ENCODE assay signal across 8 mouse cellular contexts in genomic region chr7:4723508-4723907, GRCm38 (mm10). TPM values are rescaled to one million over a fixed set of nuclear protein-coding genes. Genes with fewer than 3 reads are reported as not detected.
A peak's percentile ranks its signal among the peaks of the same experiment; 100 is the strongest.
DNase-seq lines count a peak whose midpoint lies in the region; ATAC-seq lines count a peak whose summit lies in the region.

No protein-coding gene starts in this region.

- no peaks in the 10 kb centered on the region for H3K36me3 ChIP-seq in embryonic facial prominence, embryonic 14.5 days (ENCODE audit: control insufficient read depth, insufficient read depth, low read length)
- H3K36me3 ChIP-seq in intestine, embryonic 14.5 days (ENCODE audit: control insufficient read depth, insufficient read depth, low read length), result no peaks in the 10 kb centered on the region
- H3K36me3 ChIP-seq in liver, embryonic 16.5 days (ENCODE audit: control insufficient read depth, insufficient read depth), result no peaks in the 10 kb centered on the region
- H3K36me3 ChIP-seq in neural tube, embryonic 13.5 days, result no peaks in the 10 kb centered on the region

- peak; percentile 72; the same call in 1 of the 2 replicates for ATAC-seq in cerebellum, adult (ENCODE audit: insufficient number of reproducible peaks, low FRiP score, low TSS enrichment)
- peak; percentile 41 for ATAC-seq in embryonic facial prominence, embryonic 14.5 days (ENCODE audit: low read depth)
- ATAC-seq in intestine, embryonic 14.5 days (replicated peaks; ENCODE audit: low FRiP score, low TSS enrichment, low read depth), result no peak
- no peak for ATAC-seq in liver, embryonic 16.5 days (ENCODE audit: low read depth)
- peak; percentile 74; the same call in 1 of the 2 replicates for ATAC-seq in neural tube, embryonic 13.5 days (ENCODE audit: low read depth)

- H3K9me3 ChIP-seq in embryonic facial prominence, embryonic 14.5 days (ENCODE audit: control insufficient read depth, low read length), result no peaks in the 10 kb centered on the region
- H3K9me3 ChIP-seq in intestine, embryonic 14.5 days (ENCODE audit: control insufficient read depth, low read length), result no peaks in the 10 kb centered on the region
- no peaks in the 10 kb centered on the region for H3K9me3 ChIP-seq in liver, embryonic 16.5 days (replicated peaks; ENCODE audit: control insufficient read depth, low read length)
- H3K9me3 ChIP-seq in neural tube, embryonic 13.5 days, result no peaks in the 10 kb centered on the region

- DNase-seq in cerebellum, adult 11-12 months, result no peak
- peak; percentile 48 to 55 for DNase-seq in B cell, adult 2 months
- peak; percentile 12 for DNase-seq in embryonic facial prominence, embryonic 14.5 days (ENCODE audit: low spot score)
- DNase-seq in intestine, embryonic 14.5 days (ENCODE audit: low spot score), result no peak
- DNase-seq in urinary bladder, adult 2 months (ENCODE audit: low spot score), result no peak

- H3K4me3 ChIP-seq in embryonic facial prominence, embryonic 14.5 days (ENCODE audit: low read depth, low read length), result peak overlapping the region; percentile 29
- peak overlapping the region; percentile 30 for H3K4me3 ChIP-seq in intestine, embryonic 14.5 days (ENCODE audit: low read depth, low read length)
- H3K4me3 ChIP-seq in liver, embryonic 16.5 days (ENCODE audit: low read depth, low read length), result peak overlapping the region; percentile 33
- H3K4me3 ChIP-seq in neural tube, embryonic 13.5 days, result peak overlapping the region; percentile 28

- H3K27me3 ChIP-seq in embryonic facial prominence, embryonic 14.5 days (replicated peaks; ENCODE audit: control insufficient read depth, insufficient read depth, low read length), result no peaks in the 10 kb centered on the region
- H3K27me3 ChIP-seq in intestine, embryonic 14.5 days (replicated peaks; ENCODE audit: control insufficient read depth, insufficient read depth, low read length), result no peaks in the 10 kb centered on the region
- no peaks in the 10 kb centered on the region for H3K27me3 ChIP-seq in liver, embryonic 16.5 days (ENCODE audit: control insufficient read depth, insufficient read depth, low read depth, low read length)
- no peaks in the 10 kb centered on the region for H3K27me3 ChIP-seq in neural tube, embryonic 13.5 days

- WGBS in embryonic facial prominence, embryonic 14.5 days, result 35% methylated on average over 12 of the region's 12 CpGs
- 37% methylated on average over 12 of the region's 12 CpGs for WGBS in intestine, embryonic 14.5 days
- WGBS in liver, embryonic 16.5 days (ENCODE audit: insufficient replicate concordance), result 25% methylated on average over 12 of the region's 12 CpGs
- WGBS in neural tube, embryonic 13.5 days, result 42% methylated on average over 12 of the region's 12 CpGs

- no peaks in the 10 kb centered on the region for H3K4me1 ChIP-seq in embryonic facial prominence, embryonic 14.5 days (ENCODE audit: control insufficient read depth, insufficient read depth, low read length)
- peaks cover 4% of the 10 kb centered on the region; the same call in 1 of the 2 replicates for H3K4me1 ChIP-seq in intestine, embryonic 14.5 days (replicated peaks; ENCODE audit: control insufficient read depth, insufficient read depth, low read length)
- peaks cover 3% of the 10 kb centered on the region; the same call in 1 of the 2 replicates for H3K4me1 ChIP-seq in liver, embryonic 16.5 days (ENCODE audit: control insufficient read depth, low read depth, low read length)
- H3K4me1 ChIP-seq in neural tube, embryonic 13.5 days (replicated peaks), result no peaks in the 10 kb centered on the region

- H3K27ac ChIP-seq in embryonic facial prominence, embryonic 14.5 days (replicated peaks; ENCODE audit: low read depth, low read length), result no peak overlapping the region
- H3K27ac ChIP-seq in intestine, embryonic 14.5 days (ENCODE audit: low read depth), result peak overlapping the region; percentile 77; the same call in 1 of the 2 replicates
- H3K27ac ChIP-seq in liver, embryonic 16.5 days (ENCODE audit: low read length), result no peak overlapping the region
- no peak overlapping the region for H3K27ac ChIP-seq in neural tube, embryonic 13.5 days (replicated peaks)

- peak overlapping the region; percentile 54 for H3K9ac ChIP-seq in embryonic facial prominence, embryonic 14.5 days (ENCODE audit: low read depth, low read length)
- 0 out of 2 replicates have a peak overlapping the region, but pooled peaks have one; percentile 3 for H3K9ac ChIP-seq in intestine, embryonic 14.5 days (ENCODE audit: low read length)
- no peak overlapping the region for H3K9ac ChIP-seq in liver, embryonic 16.5 days (ENCODE audit: low read depth, low read length)
- peak overlapping the region; percentile 42 for H3K9ac ChIP-seq in neural tube, embryonic 13.5 days

- peak overlapping the region; percentile 54 for H3K4me2 ChIP-seq in embryonic facial prominence, embryonic 14.5 days (ENCODE audit: low read depth, low read length)
- peak overlapping the region; percentile 59 for H3K4me2 ChIP-seq in intestine, embryonic 14.5 days (ENCODE audit: low read length)
- peak overlapping the region; percentile 25 for H3K4me2 ChIP-seq in liver, embryonic 16.5 days (ENCODE audit: low read depth, low read length)
- peak overlapping the region; percentile 54 for H3K4me2 ChIP-seq in neural tube, embryonic 13.5 days

RNA-seq across cellular contexts. Expression of gene Tmem150b, which starts 1.5 kb away (rescaled TPM):
- polyA plus RNA-seq in embryonic facial prominence, embryonic 14.5 days (2014; fragmentation: Nextera tagmentation; extraction: Ambion mirVana), result 0.11 TPM in 1 of 2 replicates, not detected in the other
- 0.66 and 0.85 TPM in 2 replicates for polyA plus RNA-seq in intestine, embryonic 14.5 days (2014; fragmentation: Nextera tagmentation; extraction: Ambion mirVana)
- polyA plus RNA-seq in liver, embryonic 16.5 days (2015; fragmentation: Nextera tagmentation; extraction: Ambion mirVana), result 0.33 and 0.36 TPM in 2 replicates
- polyA plus RNA-seq in neural tube, embryonic 13.5 days (2015; fragmentation: Nextera tagmentation; extraction: Ambion mirVana), result 0.32 TPM in 1 of 2 replicates, not detected in the other
- polyA plus RNA-seq in urinary bladder, adult 2 months (2012; rRNA removed), result 0.99 and 1.1 TPM in 2 replicates

RNA-seq across cellular contexts. Expression of gene Kmt5c, which starts 16.4 kb away (rescaled TPM):
- polyA plus RNA-seq in embryonic facial prominence, embryonic 14.5 days (2014; fragmentation: Nextera tagmentation; extraction: Ambion mirVana), result 41.5 and 50.6 TPM in 2 replicates
- polyA plus RNA-seq in intestine, embryonic 14.5 days (2014; fragmentation: Nextera tagmentation; extraction: Ambion mirVana), result 63.6 and 66.9 TPM in 2 replicates
- polyA plus RNA-seq in liver, embryonic 16.5 days (2015; fragmentation: Nextera tagmentation; extraction: Ambion mirVana), result 41.3 and 47.4 TPM in 2 replicates
- polyA plus RNA-seq in neural tube, embryonic 13.5 days (2015; fragmentation: Nextera tagmentation; extraction: Ambion mirVana), result 84.0 and 84.7 TPM in 2 replicates
- 69.0 and 73.6 TPM in 2 replicates for polyA plus RNA-seq in urinary bladder, adult 2 months (2012; rRNA removed)

RNA-seq across cellular contexts. Expression of gene Cox6b2, which starts 29.4 kb away (rescaled TPM):
- 36.4 and 39.6 TPM in 2 replicates for polyA plus RNA-seq in embryonic facial prominence, embryonic 14.5 days (2014; fragmentation: Nextera tagmentation; extraction: Ambion mirVana)
- 54.1 and 61.8 TPM in 2 replicates for polyA plus RNA-seq in intestine, embryonic 14.5 days (2014; fragmentation: Nextera tagmentation; extraction: Ambion mirVana)
- 65.0 and 71.5 TPM in 2 replicates for polyA plus RNA-seq in liver, embryonic 16.5 days (2015; fragmentation: Nextera tagmentation; extraction: Ambion mirVana)
- 18.9 and 19.0 TPM in 2 replicates for polyA plus RNA-seq in neural tube, embryonic 13.5 days (2015; fragmentation: Nextera tagmentation; extraction: Ambion mirVana)
- polyA plus RNA-seq in urinary bladder, adult 2 months (2012; rRNA removed), result 40.5 and 61.3 TPM in 2 replicates

RNA-seq across cellular contexts. Expression of gene Brsk1, which starts 33.1 kb away (rescaled TPM):
- polyA plus RNA-seq in embryonic facial prominence, embryonic 14.5 days (2014; fragmentation: Nextera tagmentation; extraction: Ambion mirVana), result 1.6 and 1.8 TPM in 2 replicates
- 1.7 and 1.9 TPM in 2 replicates for polyA plus RNA-seq in intestine, embryonic 14.5 days (2014; fragmentation: Nextera tagmentation; extraction: Ambion mirVana)
- polyA plus RNA-seq in liver, embryonic 16.5 days (2015; fragmentation: Nextera tagmentation; extraction: Ambion mirVana), result 0.14 TPM in 1 of 2 replicates, not detected in the other
- 5.9 and 6.2 TPM in 2 replicates for polyA plus RNA-seq in neural tube, embryonic 13.5 days (2015; fragmentation: Nextera tagmentation; extraction: Ambion mirVana)
- 10.1 and 12.8 TPM in 2 replicates for polyA plus RNA-seq in urinary bladder, adult 2 months (2012; rRNA removed)

RNA-seq across cellular contexts. Expression of gene Hspbp1, which starts 38.6 kb away (rescaled TPM):
- polyA plus RNA-seq in embryonic facial prominence, embryonic 14.5 days (2014; fragmentation: Nextera tagmentation; extraction: Ambion mirVana), result 77.5 and 77.7 TPM in 2 replicates
- polyA plus RNA-seq in intestine, embryonic 14.5 days (2014; fragmentation: Nextera tagmentation; extraction: Ambion mirVana), result 102 and 105 TPM in 2 replicates
- polyA plus RNA-seq in liver, embryonic 16.5 days (2015; fragmentation: Nextera tagmentation; extraction: Ambion mirVana), result 46.8 and 49.1 TPM in 2 replicates
- polyA plus RNA-seq in neural tube, embryonic 13.5 days (2015; fragmentation: Nextera tagmentation; extraction: Ambion mirVana), result 121 and 136 TPM in 2 replicates
- 33.0 and 33.5 TPM in 2 replicates for polyA plus RNA-seq in urinary bladder, adult 2 months (2012; rRNA removed)

Comparison
In these comparisons a context has a peak if more than half of its experiments do, and no peak if none do; other contexts are left out.
1. ATAC-seq: peak in cerebellum, adult (single experiment), embryonic facial prominence, embryonic 14.5 days (single experiment) and neural tube, embryonic 13.5 days (single experiment); none in intestine, embryonic 14.5 days (single experiment) and liver, embryonic 16.5 days (single experiment).
2. DNase-seq: peak in B cell, adult 2 months (2 of 2) and embryonic facial prominence, embryonic 14.5 days (single experiment); none in cerebellum, adult 11-12 months (single experiment), intestine, embryonic 14.5 days (single experiment) and urinary bladder, adult 2 months (single experiment).
3. Peak in every context shown above with its lines, with median percentiles within 50 percentile points of each other: H3K4me2 ChIP-seq and H3K4me3 ChIP-seq.